Mouse (Mus musculus) megakaryocyte-erythroid progenitor cell, adult 5-6 weeks (primary cell): Measurements from ENCODE around the gene Ehd1. TPM values are rescaled to one million over a fixed set of nuclear protein-coding genes. Genes with fewer than 3 reads are reported as not detected.
A peak's percentile ranks its signal among the peaks of the same experiment; 100 is the strongest.

Experiments
- ATAC-seq: replicated peaks from 2 replicates; pipeline ENCODE4 v1.8.0; 2016; ENCODE audit warnings: mild to moderate bottlenecking, inconsistent platforms; ENCODE audit not compliant: severe bottlenecking, poor library complexity, low FRiP score, low TSS enrichment
- total RNA-seq, 2 experiments: library from RNA; stranded (forward) in 1 of 2; stranded (reverse) in 1 of 2; fragments of 200-1000, 215-1000 nt in 1 of 2; fragments of >200 nt in 1 of 2; fragmentation: Nextera tagmentation in 1 of 2; gene quantifications; 2 replicates each; pipeline ENCODE4 v1.2.3; 2014 to 2017

The Ehd1 gene
- total RNA-seq, 2 experiments from 2014 or later: 50.0 to 62.5 TPM

DNA sequence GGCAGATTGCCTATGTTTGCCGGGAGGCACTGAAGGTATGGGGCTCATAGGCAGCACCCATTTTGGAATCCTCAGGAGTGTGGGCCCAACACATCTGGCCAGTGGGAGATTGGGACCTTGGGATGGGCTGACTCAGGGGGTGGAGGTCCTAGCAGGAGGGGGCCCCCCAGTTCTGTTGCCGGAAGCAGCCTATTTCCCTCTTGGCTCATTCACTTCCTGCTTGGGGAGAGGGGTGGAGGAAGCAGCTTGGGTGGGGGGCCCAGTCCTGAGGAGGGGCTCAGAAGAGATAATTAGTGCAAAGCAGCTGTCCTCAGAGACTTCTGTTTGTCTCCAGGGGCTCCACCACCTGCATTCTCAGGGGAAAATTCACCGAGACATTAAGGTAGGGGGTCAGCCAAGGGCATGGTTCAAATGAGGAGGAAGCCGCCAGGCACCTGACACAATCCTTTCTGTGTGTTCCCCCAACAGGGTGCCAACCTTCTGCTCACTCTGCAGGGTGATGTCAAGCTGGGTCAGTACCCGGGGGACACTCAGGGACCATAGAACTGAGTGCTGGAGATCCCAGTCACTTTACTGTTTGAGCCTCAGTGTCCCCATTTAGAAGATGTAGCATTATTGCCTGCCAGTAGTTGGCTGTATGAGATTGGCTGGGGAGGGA, 65.9 kb downstream of the Ehd1 start:
- ATAC-seq: no peak

DNA sequence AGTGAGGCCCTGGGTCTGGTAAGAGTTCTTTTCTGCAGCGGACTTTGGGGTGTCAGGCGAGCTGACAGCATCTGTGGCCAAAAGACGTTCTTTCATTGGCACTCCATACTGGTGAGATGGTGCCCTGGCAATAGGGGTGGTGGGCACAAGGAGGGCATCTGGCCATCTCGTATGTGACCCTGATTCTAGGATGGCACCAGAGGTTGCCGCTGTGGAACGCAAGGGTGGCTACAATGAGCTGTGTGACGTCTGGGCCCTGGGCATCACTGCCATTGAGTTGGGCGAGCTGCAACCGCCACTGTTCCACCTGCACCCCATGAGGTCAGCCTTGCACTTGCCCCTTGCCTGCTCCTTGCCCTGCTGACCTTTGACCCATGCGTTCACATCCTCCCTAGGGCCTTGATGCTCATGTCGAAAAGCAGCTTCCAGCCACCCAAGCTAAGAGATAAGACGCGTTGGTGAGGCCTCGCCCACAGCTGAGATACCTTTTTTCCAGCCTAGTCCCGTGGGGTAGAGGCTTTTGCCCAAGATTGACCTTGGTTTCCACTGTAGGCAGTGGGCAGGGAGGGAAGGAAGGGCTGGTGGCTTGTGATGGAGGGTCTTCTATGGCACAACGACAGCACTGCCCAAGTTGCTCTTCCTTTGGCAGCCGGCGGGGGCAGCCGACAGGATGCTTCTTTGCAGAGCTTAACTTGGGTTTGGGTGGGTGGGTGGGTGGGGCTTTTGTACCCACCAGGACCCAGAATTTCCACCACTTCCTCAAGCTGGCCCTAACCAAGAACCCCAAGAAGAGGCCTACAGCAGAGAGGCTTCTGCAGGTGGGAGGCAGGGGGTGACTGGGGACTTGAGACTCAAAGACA, 66.8 kb downstream of the Ehd1 start:
- no peak for ATAC-seq

DNA sequence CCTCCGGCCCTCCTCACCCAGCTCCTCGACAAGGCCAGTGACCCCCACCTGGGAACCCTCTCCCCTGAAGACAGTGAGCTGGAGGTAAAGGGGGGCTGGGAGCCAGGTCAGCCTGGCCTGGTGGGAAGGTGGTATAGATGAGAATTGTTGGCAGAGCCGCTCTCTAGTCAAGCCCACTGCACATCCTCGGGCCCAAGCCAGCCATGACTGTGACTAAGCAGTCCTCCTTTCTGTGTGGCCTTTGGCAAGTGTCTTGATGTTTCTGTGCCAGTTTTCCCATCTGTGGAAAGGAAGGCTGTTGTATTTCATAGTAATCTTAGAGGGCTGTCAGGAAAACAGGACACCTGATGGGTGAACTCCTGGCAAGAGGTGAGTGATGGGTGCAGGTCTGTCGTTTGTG, 67.5 kb downstream of the Ehd1 start:
- no peak for ATAC-seq

DNA sequence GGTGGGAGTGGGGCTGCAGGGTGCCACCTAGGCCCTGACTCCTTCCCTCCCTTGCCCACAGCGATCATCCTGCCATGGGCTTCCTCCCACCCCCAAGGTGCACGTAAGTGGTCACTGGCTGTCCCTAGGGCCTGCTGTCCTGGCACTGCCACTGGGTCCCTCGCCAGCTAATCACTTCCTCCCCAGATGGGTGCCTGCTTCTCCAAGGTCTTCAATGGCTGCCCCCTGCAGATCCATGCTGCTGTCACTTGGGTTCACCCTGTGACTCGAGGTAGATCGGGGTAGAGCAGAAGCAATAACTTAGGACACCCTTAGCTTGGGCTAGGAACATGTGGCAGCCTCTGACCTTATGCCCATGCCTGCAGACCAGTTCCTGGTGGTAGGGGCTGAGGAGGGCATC, 69.5 kb downstream of the Ehd1 start:
- no peak for ATAC-seq

DNA sequence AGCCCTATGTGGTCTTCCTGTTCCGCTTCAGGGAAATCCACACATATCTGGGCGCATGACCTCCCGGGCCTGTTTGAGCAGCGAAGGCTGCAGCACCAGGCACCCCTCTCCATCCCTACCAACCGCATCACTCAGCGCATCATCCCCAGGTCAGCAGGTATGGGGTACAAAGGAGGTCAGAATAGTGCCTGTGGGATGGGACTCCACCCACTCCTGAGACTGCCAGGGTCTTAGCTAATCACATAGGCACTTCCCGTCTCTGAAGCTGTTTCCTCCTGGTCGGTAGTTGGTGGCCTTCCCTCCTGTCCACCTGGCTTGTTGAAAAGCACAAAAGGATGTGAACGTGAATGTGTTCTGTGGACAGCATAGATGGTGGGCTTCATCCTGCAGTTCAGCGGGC, 70.1 kb downstream of the Ehd1 start:
- ATAC-seq: no peak

DNA sequence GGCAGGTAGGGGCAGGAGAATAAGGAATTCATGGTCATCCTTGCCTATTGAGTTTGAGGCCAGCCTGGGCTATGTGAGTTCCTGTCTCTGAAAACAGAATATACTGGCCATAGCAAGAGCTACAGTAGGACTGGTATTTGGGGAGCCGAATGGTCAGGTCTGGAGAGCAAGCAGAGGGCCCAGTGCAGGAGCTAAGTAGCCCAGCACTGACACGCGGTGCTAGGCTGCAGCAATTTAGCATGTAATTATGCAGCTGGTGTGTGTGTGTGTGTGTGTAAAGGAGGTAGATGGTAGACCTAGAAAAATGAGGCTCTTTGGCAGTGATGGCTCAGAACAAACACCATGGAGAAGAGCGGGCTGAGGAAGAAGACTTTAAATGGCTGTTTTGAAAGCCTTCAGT, 71.1 kb downstream of the Ehd1 start:
- no peak for ATAC-seq

DNA sequence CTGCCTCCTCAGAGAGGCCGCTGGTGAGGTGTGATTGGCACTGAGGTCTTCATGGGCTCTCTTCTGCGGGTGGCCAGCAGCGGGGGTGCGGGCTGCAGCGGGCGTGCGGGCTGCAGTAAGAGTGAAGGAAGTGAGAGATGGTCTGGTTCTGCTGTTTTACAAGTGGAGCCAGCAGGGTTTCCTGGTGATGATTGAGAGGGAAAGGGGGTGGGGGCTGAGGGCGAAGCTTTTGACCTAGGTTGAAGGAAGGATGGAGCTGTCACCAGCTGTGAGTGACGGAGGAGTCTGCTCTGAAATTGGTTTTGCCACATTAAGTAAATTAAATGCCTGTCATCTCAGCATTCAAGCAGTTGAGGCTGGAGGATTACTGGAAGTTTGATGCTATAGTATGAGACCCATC, 72.2 kb downstream of the Ehd1 start:
- ATAC-seq: no peak

DNA sequence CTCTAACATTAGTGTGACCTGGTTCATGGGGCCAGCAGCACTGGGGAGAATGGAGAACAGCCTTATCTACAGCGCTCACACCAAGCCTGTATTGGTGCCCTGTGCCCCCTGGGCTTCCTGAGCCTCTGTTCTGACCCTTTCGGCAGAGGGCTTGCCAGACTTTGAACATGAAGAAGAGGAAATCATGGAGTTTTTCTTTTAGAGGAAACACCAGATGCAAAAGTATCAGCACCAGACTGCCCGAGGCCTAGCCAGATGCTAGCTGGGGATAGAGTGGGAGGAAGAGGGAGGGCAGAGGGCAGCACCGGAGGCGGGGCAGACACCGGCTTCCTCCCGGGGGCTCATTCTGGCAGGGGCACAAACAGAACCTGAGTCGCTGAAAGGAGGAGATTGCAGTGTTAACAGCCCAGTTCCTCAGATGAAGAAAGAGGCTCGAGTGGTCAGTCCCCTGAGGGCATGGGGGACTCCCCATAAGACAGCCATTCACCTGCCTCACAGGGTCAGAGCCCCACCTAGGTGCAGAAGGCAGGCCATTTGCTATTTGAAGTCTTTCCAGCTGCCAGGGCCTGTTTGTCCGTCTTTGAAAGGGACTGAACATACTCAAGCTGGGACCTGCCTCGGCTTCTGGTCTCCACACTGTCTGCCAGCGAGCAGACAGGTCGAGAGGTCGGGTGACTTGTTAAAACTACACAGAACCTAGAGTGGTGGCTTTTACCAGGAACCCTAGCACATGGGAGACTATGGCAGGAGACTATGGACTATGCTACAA, 72.9 kb downstream of the Ehd1 start:
- peak; percentile 48 for ATAC-seq

Other genes starting within 250 kb of the Ehd1 start
- 31.2 and 52.3 TPM in 2 replicates for gene Syvn1, start 230.1 kb upstream of the Ehd1 start, total RNA-seq (2014; fragmentation: Nextera tagmentation)
- 5.8 and 7.5 TPM in 2 replicates for gene Syvn1, start 230.1 kb upstream of the Ehd1 start, total RNA-seq (2017)
- gene Mrpl49, start 218.9 kb upstream of the Ehd1 start, total RNA-seq (2014; fragmentation: Nextera tagmentation): 54.4 and 64.1 TPM in 2 replicates
- gene Mrpl49, start 218.9 kb upstream of the Ehd1 start, total RNA-seq (2017): 33.6 and 41.0 TPM in 2 replicates
- 2,866 and 2,996 TPM in 2 replicates for gene Fau, start 218.9 kb upstream of the Ehd1 start, total RNA-seq (2014; fragmentation: Nextera tagmentation)
- 1,307 and 1,586 TPM in 2 replicates for gene Fau, start 218.9 kb upstream of the Ehd1 start, total RNA-seq (2017)
- 11.5 and 16.7 TPM in 2 replicates for gene Znhit2, start 215.5 kb upstream of the Ehd1 start, total RNA-seq (2014; fragmentation: Nextera tagmentation)
- gene Znhit2, start 215.5 kb upstream of the Ehd1 start, total RNA-seq (2017): 10.7 and 11.2 TPM in 2 replicates
- 13.7 and 14.7 TPM in 2 replicates for gene Tm7sf2, start 208.4 kb upstream of the Ehd1 start, total RNA-seq (2014; fragmentation: Nextera tagmentation)
- gene Tm7sf2, start 208.4 kb upstream of the Ehd1 start, total RNA-seq (2017): 3.6 and 4.8 TPM in 2 replicates
- 45.2 and 61.4 TPM in 2 replicates for gene Vps51, start 199.5 kb upstream of the Ehd1 start, total RNA-seq (2014; fragmentation: Nextera tagmentation)
- gene Vps51, start 199.5 kb upstream of the Ehd1 start, total RNA-seq (2017): 33.9 and 40.6 TPM in 2 replicates
- not detected in 2 replicates for gene Tmem262, start 196.7 kb upstream of the Ehd1 start, total RNA-seq (2014; fragmentation: Nextera tagmentation)
- gene Tmem262, start 196.7 kb upstream of the Ehd1 start, total RNA-seq (2017): not detected in 2 replicates
- gene Gm28374, start 194.5 kb upstream of the Ehd1 start, total RNA-seq (2014; fragmentation: Nextera tagmentation): not detected in 2 replicates
- 0.99 TPM in 1 of 2 replicates, not detected in the other for gene Gm28374, start 194.5 kb upstream of the Ehd1 start, total RNA-seq (2017)
- gene Zfpl1, start 191.8 kb upstream of the Ehd1 start, total RNA-seq (2014; fragmentation: Nextera tagmentation): 20.4 and 38.0 TPM in 2 replicates
- gene Zfpl1, start 191.8 kb upstream of the Ehd1 start, total RNA-seq (2017): 34.2 and 34.8 TPM in 2 replicates
- gene Cdca5, start 191.7 kb upstream of the Ehd1 start, total RNA-seq (2014; fragmentation: Nextera tagmentation): 47.6 and 48.9 TPM in 2 replicates
- gene Cdca5, start 191.7 kb upstream of the Ehd1 start, total RNA-seq (2017): 25.2 and 25.9 TPM in 2 replicates
- 3.5 and 5.7 TPM in 2 replicates for gene AC131692.1, start 182.3 kb upstream of the Ehd1 start, total RNA-seq (2014; fragmentation: Nextera tagmentation)
- 0.95 and 1.6 TPM in 2 replicates for gene AC131692.1, start 182.3 kb upstream of the Ehd1 start, total RNA-seq (2017)
- gene Naaladl1, start 170.9 kb upstream of the Ehd1 start, total RNA-seq (2014; fragmentation: Nextera tagmentation): 1.5 and 2.1 TPM in 2 replicates
- not detected in 2 replicates for gene Naaladl1, start 170.9 kb upstream of the Ehd1 start, total RNA-seq (2017)
- 18.8 and 20.9 TPM in 2 replicates for gene Sac3d1, start 158.1 kb upstream of the Ehd1 start, total RNA-seq (2014; fragmentation: Nextera tagmentation)
- gene Sac3d1, start 158.1 kb upstream of the Ehd1 start, total RNA-seq (2017): 7.7 and 9.3 TPM in 2 replicates
- 15.2 and 24.6 TPM in 2 replicates for gene Snx15, start 148.4 kb upstream of the Ehd1 start, total RNA-seq (2014; fragmentation: Nextera tagmentation)
- 7.0 and 13.2 TPM in 2 replicates for gene Snx15, start 148.4 kb upstream of the Ehd1 start, total RNA-seq (2017)
- 2.0 TPM in 1 of 2 replicates, not detected in the other for gene Batf2, start 135.7 kb upstream of the Ehd1 start, total RNA-seq (2014; fragmentation: Nextera tagmentation)
- gene Batf2, start 135.7 kb upstream of the Ehd1 start, total RNA-seq (2017): 0.42 TPM in 1 of 2 replicates, not detected in the other
- 43.2 and 45.4 TPM in 2 replicates for gene Arl2, start 135.2 kb upstream of the Ehd1 start, total RNA-seq (2014; fragmentation: Nextera tagmentation)
- gene Arl2, start 135.2 kb upstream of the Ehd1 start, total RNA-seq (2017): 26.4 and 38.6 TPM in 2 replicates
- gene Majin, start 92.3 kb upstream of the Ehd1 start, total RNA-seq (2014; fragmentation: Nextera tagmentation): not detected in 2 replicates
- gene Majin, start 92.3 kb upstream of the Ehd1 start, total RNA-seq (2017): not detected in 2 replicates
- gene Gpha2, start 50.3 kb upstream of the Ehd1 start, total RNA-seq (2014; fragmentation: Nextera tagmentation): not detected in 2 replicates
- gene Gpha2, start 50.3 kb upstream of the Ehd1 start, total RNA-seq (2017): not detected in 2 replicates
- 10.9 and 24.0 TPM in 2 replicates for gene Ppp2r5b, start 40.9 kb upstream of the Ehd1 start, total RNA-seq (2014; fragmentation: Nextera tagmentation)
- gene Ppp2r5b, start 40.9 kb upstream of the Ehd1 start, total RNA-seq (2017): 8.6 and 10.3 TPM in 2 replicates
- gene Atg2a, start 35.1 kb upstream of the Ehd1 start, total RNA-seq (2014; fragmentation: Nextera tagmentation): 22.6 and 30.2 TPM in 2 replicates
- gene Atg2a, start 35.1 kb upstream of the Ehd1 start, total RNA-seq (2017): 5.8 and 11.8 TPM in 2 replicates
- gene Cdc42bpg, start 29.7 kb downstream of the Ehd1 start, total RNA-seq (2014; fragmentation: Nextera tagmentation): 3.4 and 4.4 TPM in 2 replicates
- 3.1 and 3.7 TPM in 2 replicates for gene Cdc42bpg, start 29.7 kb downstream of the Ehd1 start, total RNA-seq (2017)
- gene Men1, start 58.3 kb downstream of the Ehd1 start, total RNA-seq (2014; fragmentation: Nextera tagmentation): 39.8 and 56.2 TPM in 2 replicates
- 17.8 and 19.8 TPM in 2 replicates for gene Men1, start 58.3 kb downstream of the Ehd1 start, total RNA-seq (2017)
- gene Map4k2, start 64.4 kb downstream of the Ehd1 start, total RNA-seq (2014; fragmentation: Nextera tagmentation): 37.3 and 41.8 TPM in 2 replicates
- gene Map4k2, start 64.4 kb downstream of the Ehd1 start, total RNA-seq (2017): 9.4 and 27.2 TPM in 2 replicates
- gene Sf1, start 87.0 kb downstream of the Ehd1 start, total RNA-seq (2014; fragmentation: Nextera tagmentation): 286 and 398 TPM in 2 replicates
- gene Sf1, start 87.0 kb downstream of the Ehd1 start, total RNA-seq (2017): 253 and 302 TPM in 2 replicates
- 4.9 TPM in 1 of 2 replicates, not detected in the other for gene Pygm, start 107.7 kb downstream of the Ehd1 start, total RNA-seq (2014; fragmentation: Nextera tagmentation)
- gene Pygm, start 107.7 kb downstream of the Ehd1 start, total RNA-seq (2017): 0.04 and 4.9 TPM in 2 replicates
- 41.2 and 64.6 TPM in 2 replicates for gene Rasgrp2, start 122.6 kb downstream of the Ehd1 start, total RNA-seq (2014; fragmentation: Nextera tagmentation)
- 21.6 and 32.0 TPM in 2 replicates for gene Rasgrp2, start 122.6 kb downstream of the Ehd1 start, total RNA-seq (2017)
- not detected in 2 replicates for gene Nrxn2, start 142.0 kb downstream of the Ehd1 start, total RNA-seq (2014; fragmentation: Nextera tagmentation)
- gene Nrxn2, start 142.0 kb downstream of the Ehd1 start, total RNA-seq (2017): not detected in 2 replicates